Mouse (Mus musculus) cerebellum, postnatal 36 days (tissue): ENCODE measurements around the gene Atg4d.
"Not testable (repeated sequence)": the region's sequence is repeated elsewhere in the genome, so short reads cannot be mapped to it uniquely, and the experiment has no call there.

Source experiments
- DNase-seq, 2 experiments: peaks; one replicate each; pipeline ENCODE4 v3.0.0; 2021 to 2022; ENCODE audit warnings: mixed read lengths in 2 of 2

Gene Atg4d

DNA sequence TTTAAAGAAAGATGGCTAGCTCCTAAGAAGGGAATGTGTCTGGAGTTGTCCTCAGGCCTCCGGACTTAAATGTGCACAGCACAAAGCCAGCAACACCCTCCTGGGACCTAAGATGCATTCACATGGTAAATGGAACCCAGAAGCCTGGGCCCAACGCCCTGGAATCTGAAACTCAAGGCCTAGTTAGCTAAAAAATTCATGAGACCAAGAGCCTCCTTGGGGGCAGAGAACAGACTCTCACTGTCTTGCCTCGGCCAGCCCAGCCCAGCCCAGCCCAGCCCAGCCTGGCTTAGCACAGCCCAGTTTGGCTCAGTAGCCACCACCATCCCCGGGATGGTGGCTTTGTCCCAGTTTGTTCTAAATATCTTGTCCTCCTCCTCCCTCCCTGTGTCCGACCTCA is 50.3 kb downstream of the Atg4d start:
- no peak for DNase-seq

DNA sequence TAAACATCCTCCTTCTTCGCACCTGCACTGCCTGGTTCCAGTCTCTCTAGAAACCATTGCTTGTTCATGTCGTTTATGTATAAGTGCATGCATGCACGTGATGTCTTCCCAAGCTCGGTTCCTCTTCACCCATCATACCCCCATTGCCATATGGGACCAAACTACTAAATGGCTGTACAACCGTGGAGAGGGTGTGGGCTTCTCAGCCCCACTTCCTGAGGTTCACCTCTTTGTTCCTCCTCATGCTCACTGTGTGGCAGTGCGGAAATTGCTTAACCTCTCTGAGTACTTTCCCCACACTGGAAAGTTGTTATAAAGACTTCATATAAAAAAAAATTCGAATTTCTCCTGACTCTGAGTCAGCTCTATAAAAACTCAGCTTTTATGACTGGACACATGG is 51.6 kb downstream of the Atg4d start:
- DNase-seq: no peak

DNA sequence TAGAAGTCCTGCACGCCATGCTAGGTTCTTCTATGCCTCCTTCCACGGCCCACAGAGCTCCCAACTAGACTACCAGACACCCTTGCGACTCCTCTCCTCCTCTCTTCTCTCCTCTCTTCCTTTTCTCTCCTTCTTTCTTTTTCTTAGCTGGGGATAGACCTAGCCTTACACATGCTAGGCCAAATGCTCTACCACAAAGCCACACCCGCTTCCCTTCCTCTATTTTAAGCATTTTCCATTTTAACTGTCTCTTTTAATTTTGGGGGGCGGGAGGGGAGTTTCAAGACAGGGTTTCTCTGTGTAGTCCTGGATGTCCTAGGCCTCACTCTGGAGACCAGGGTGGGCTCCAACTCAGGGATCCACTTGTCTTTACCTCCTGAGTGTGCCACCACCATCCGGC is 53.7 kb downstream of the Atg4d start:
- no peak for DNase-seq

- no peak for DNase-seq
Measured at GRCm38 (mm10) chr9:21319503-21319902, 54.4 kb downstream of the Atg4d start.

GRCm38 (mm10) chr9:21320280-21320618 is 55.2 kb downstream of the Atg4d start:
- DNase-seq: no peak

DNA sequence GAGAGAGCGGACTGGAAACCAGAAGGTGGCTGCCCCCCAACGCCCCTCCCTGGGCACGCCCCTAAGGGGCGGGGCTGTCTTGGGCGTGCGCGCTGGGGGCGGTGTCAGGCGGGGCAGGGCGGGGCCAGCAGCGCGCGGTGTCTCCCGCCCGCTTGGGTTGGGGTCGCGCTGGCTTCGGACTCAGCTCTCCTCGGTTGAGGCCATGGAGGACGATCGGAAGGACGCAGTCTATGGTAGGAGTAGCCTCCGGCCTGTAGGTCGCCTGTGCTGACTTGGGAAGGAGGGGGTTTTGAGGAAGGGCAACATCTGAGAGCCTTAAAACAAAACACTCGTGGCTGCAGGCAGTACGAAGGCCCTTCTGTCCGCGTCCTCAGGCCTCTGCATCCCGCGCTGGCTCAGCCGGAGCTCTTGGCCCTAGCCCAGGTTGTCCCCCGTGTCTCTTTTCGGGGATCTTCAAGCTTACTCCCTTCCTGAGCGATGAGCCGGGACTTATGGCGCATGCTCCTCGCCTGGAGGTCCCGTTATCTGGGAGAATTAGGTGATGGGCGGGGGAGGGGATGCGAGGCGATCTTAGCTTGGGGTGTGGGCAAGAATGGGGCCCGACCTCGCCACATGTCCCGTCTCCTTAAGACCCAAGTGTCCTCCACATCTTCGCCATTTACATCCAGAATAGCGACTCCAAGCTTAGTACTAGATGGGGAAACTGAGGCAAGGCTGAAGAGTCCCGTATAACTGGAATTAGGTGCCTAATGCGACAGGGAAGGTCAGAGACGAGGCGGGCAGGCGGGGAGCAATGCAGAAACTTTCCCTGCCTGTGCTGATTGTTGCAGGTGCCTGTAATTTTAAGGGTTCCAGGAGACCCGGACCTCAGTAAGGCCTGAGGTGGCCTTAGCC is 55.8 kb downstream of the Atg4d start, which contains the start of gene Slc44a2:
TSS of gene Slc44a2 (plus strand) at position 80 of the 894 bp plus-strand sequence.
- peak; percentile 73 to 84 for DNase-seq

GRCm38 (mm10) chr9:21321513-21321835 is 56.4 kb downstream of the Atg4d start:
- no peak for DNase-seq

DNA sequence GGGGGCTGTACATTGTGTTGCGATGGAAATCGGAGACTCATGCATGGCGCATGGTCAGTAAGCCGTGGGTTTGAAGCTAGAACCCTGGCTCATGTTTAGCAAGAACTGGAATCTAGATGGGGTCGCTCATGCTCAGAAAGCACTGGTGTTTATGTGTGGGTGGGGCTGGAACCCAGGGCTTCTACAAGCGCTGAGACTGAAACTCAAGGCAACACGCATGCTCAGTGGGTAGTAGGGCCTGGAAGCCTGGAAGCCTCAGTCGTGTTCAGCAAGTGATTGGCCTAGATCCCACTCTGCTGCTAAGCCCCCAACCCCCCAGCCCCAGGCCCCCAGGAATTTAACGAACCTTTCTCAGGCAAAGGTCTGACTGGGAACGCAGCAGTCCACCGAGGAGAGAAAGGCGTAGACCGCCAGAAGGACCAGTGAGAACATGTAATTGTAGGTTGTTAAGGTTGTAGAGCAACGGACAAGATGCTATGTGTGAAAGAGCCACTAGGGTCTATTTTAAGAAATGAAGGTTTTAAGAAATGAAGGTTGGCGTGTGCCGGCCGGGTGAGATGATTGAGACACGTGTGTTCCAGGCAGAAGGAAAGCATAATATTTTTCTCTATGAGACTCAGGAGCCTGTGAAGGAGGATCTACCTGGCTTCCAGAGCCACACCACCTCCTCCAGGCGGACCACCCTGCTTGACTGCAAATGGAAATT is 57.3 kb downstream of the Atg4d start:
- DNase-seq: no peak

GRCm38 (mm10) chr9:21322917-21323297 is 57.8 kb downstream of the Atg4d start:
- not testable (repeated sequence) for DNase-seq

DNA sequence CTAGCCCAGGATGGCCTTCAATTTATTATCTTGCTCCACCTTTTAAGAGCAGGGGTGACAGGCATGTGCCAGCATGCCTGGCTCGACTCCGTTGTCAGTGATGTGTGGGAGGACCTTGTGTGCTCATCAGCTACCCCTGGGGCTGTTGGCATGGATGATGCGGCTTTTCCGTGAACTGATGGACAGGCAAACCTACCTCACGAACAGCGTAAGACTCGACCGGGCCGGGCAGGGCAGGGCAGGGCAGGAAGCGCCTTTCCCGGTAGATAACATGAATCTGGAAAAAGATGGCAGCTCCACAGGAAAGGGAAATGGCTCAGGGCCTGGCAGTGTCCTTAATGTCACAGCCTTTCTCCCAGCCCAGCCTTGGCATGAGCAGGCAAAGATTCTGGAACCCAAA is 59.2 kb downstream of the Atg4d start:
- DNase-seq: peak; percentile 23 to 25
